9 mouse cellular contexts compared by ENCODE assay signal in genomic region chr8:127588313-127588712, GRCm38 (mm10).
A peak's percentile ranks its signal among the peaks of the same experiment; 100 is the strongest.
DNase-seq lines count a peak whose midpoint lies in the region; ATAC-seq lines count a peak whose summit lies in the region.
"Had no signal": no experiment of that assay in that cellular context is flagged by ENCODE, and none has a peak within 500 bp of the region (broad histone marks: within the 10 kb centered on the region; RNA-seq: fewer than 3 reads in every experiment).

No protein-coding gene starts in this region.

- DNase-seq in hindbrain, embryonic 11.5 days (ENCODE audit: low spot score): peak; percentile 35
- DNase-seq in 416B (ENCODE audit: low read depth): peak; percentile 44
- DNase-seq in NIH3T3 (ENCODE audit: low read depth): peak; percentile 44
- peak; percentile 32 to 33 for DNase-seq in cerebellum, postnatal 36 days
- DNase-seq in lung, postnatal 4 days: peak; percentile 28 to 48
- DNase-seq in gastrocnemius, postnatal 10 days: no peak

- H3K4me2 ChIP-seq in hindbrain, embryonic 11.5 days (replicated peaks; ENCODE audit: low read depth, low read length): no peak overlapping the region
- no peak overlapping the region for H3K4me2 ChIP-seq in hindbrain, embryonic 12.5 days (replicated peaks)
- H3K4me2 ChIP-seq: embryonic facial prominence, embryonic 12.5 days had no signal

- H3K9me3 ChIP-seq in hindbrain, embryonic 11.5 days (ENCODE audit: control insufficient read depth, low read length): no peaks in the 10 kb centered on the region
- no peaks in the 10 kb centered on the region for H3K9me3 ChIP-seq in hindbrain, embryonic 12.5 days (replicated peaks)
- H3K9me3 ChIP-seq: embryonic facial prominence, embryonic 12.5 days had no signal

- no peak overlapping the region for H3K27ac ChIP-seq in hindbrain, embryonic 11.5 days (ENCODE audit: low read depth, low read length)
- H3K27ac ChIP-seq in hindbrain, embryonic 12.5 days: no peak overlapping the region
- H3K27ac ChIP-seq: embryonic facial prominence, embryonic 12.5 days had no signal

- 70% methylated on average over 4 of the region's 4 CpGs for WGBS in hindbrain, embryonic 11.5 days
- 66% methylated on average over 4 of the region's 4 CpGs for WGBS in hindbrain, embryonic 12.5 days

- H3K9ac ChIP-seq in hindbrain, embryonic 11.5 days (ENCODE audit: low read depth, low read length): no peak overlapping the region
- no peak overlapping the region for H3K9ac ChIP-seq in hindbrain, embryonic 12.5 days
- H3K9ac ChIP-seq: embryonic facial prominence, embryonic 12.5 days had no signal

- no peak for ATAC-seq in hindbrain, embryonic 11.5 days (ENCODE audit: low FRiP score)
- ATAC-seq in hindbrain, embryonic 12.5 days (ENCODE audit: low FRiP score): no peak
- no peak for ATAC-seq in erythroid progenitor cell, adult 5-6 weeks (replicated peaks; ENCODE audit: low FRiP score, poor library complexity, severe bottlenecking)

- no peak overlapping the region for H3K4me3 ChIP-seq in hindbrain, embryonic 11.5 days (ENCODE audit: low read depth, low read length)
- no peak overlapping the region for H3K4me3 ChIP-seq in hindbrain, embryonic 12.5 days
- H3K4me3 ChIP-seq: embryonic facial prominence, embryonic 12.5 days had no signal

- H3K36me3 ChIP-seq in hindbrain, embryonic 11.5 days (ENCODE audit: control insufficient read depth, insufficient read depth, low read length): no peaks in the 10 kb centered on the region
- H3K36me3 ChIP-seq in hindbrain, embryonic 12.5 days: no peaks in the 10 kb centered on the region
- H3K36me3 ChIP-seq: embryonic facial prominence, embryonic 12.5 days had no signal

- no peaks in the 10 kb centered on the region for H3K4me1 ChIP-seq in hindbrain, embryonic 11.5 days (replicated peaks; ENCODE audit: control insufficient read depth, insufficient read depth, low read length)
- H3K4me1 ChIP-seq in hindbrain, embryonic 12.5 days: peaks cover 4% of the 10 kb centered on the region; the same call in 1 of the 2 replicates

- no peaks in the 10 kb centered on the region for H3K27me3 ChIP-seq in hindbrain, embryonic 11.5 days (ENCODE audit: control insufficient read depth, insufficient read depth, low read length)
- no peaks in the 10 kb centered on the region for H3K27me3 ChIP-seq in hindbrain, embryonic 12.5 days
- H3K27me3 ChIP-seq: embryonic facial prominence, embryonic 12.5 days had no signal
